Mouse (Mus musculus) thymus, postnatal 0 days (tissue): ENCODE measurements at regions not wholly inside any gene's neighbourhood (a gene's known extent, or its start where the extent isn't known, plus 50 kb on each side); places are given as distances from the start of the nearest gene placed in this dataset.
A peak's percentile ranks its signal among the peaks of the same experiment; 100 is the strongest.

Experiments
- DNase-seq: peaks from one replicate; pipeline ENCODE4 v3.0.0-alpha.2; 2015; ENCODE audit warnings: low spot score

DNA sequence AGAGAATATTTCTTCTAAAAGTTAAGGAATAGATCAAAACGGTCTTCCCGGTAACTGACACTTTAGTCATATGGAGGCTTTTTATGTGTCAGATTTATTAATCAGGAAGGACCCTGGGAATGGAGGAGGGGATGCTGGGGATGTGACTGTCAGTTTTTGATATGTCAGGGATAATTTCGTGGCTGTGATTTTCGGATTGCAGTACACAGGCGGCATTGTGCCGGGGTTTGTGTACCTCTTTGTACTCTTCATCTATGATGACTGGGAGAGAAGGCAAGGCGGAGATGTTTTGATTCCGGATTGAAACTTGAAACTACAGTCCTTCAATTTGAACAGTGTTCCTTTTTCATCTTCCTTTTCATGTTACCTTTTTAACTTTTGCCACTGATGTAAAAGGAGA, 344.2 kb downstream of the Mdfic start:
- no peak for DNase-seq

DNA sequence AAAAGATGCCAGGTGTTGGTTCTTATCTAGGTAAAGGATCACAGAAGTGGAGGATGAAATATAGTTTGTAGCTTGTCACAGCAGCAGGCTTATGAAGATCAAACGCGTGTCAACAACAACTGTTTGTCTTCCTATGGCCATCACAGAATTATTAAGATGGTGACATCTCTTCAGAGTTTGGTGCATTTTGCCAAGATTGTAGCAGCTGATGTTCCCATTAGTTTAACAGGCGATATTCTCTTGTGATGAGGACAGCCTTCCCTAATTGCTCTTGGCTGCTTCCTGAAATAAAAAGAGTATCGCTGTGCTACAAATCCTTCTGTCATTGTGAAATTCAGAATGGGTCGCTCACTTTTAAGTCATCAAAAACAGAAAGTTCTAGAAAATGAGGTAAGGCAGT, 344.7 kb downstream of the Mdfic start:
- no peak for DNase-seq

DNA sequence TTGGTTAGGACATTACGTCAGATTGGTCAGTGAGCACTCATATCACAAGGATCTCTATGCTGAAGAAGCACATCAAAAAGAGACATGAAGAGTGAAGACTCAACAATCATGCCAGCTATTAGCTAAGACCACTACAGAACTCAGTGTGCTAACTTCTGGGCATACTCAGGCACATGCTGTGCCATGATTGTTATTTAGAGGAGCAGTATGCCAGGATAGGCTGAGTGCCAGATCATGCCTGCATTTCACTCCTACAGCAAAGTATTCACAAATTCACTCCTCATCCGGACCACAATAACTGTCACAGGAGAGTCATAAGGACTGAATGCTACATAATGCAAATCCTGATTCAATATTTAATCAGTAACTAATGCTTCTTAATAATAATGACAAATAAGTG, 355.8 kb downstream of the Mdfic start:
- DNase-seq, result no peak

DNA sequence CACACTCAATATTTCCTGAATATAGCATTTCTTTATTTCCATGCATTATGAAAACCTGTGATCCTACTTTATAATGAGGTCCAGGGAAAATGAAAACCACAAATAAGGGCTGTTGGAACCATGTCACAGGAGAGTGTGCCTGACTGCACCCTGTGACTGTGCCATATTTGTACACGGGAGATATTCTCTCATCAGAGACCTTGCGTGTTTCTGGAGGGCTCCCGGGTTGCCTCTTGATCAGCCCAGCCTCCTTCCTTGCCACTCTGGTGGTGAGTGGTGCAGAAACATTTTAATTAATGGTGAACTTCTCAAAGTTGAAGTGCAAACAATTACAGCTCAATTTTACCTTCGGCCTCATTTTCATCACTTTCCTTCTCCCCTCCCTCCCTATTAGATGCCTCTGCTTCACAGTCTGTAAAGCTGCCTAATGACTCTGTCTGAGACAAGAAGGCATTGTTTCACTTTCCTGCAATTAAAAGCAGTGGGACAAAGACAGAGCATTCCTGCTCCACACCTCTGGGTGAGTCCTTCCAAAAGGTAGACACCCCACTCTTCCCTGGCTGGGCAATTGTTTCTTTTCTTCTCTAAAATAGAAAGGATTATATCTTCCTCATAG, 356.8 kb downstream of the Mdfic start:
- no peak for DNase-seq

DNA sequence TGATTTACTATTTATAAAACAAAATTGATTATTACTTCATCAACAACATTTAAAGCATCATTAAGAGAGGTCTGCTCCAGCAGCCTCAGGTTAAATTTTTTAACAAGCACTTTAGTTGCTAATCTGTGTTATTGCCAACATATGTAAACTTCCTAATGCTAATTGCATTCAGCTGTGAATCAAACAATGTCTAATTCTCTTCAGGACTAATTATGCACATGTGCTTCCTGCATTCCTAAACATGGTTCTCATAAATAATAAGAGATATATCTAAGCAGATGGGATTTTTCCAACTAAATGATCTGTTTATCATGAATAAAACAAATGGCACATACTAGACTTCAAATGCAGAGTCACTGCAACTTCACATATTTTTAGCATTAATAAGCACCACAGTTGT, 357.5 kb downstream of the Mdfic start:
- no peak for DNase-seq

DNA sequence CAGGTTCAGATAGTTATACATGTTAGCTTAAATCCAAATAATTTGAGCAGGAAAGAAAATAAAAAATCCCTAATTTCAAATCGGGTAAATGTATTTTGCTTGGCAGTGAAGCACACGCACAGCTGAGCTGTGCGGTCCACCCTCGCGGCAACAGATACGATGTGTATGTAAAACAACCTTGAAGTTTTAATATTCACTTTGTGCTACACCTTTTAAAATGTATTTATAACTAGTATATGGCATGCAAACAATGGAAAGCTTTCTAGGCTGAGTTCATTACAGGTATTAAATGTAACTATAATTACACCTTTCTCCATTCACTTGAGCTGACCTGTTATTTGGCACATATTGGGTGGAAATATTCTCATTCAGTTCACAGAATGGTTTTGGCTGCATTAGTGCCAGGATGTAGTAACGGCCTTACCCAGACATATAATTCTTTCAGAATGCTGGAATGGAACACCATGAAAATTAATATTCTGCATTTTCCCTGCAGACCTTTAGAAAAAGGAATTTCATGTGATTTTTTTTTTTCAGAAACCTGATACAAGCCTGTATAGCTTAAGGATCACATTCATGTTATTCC, 366.6 kb downstream of the Mdfic start:
- DNase-seq, result no peak

DNA sequence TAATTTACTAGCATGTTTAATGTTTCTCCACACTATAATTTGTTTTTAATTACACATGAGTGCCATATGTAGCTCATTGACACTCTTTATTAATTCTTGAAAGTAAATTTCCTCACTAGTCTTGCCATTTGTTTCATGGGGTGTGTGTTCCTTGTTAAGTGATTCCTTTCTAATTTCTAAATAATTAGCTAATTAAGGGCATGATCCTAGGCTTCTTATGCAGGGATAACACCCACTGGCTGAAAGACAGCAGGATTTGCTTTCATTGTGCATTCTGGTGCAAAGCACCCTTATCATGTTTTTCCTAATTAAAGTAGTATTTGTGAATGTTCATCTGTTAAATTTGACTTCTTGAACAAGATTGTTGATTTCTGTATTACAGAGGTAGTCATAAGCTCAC, 378.3 kb downstream of the Mdfic start:
- no peak for DNase-seq

DNA sequence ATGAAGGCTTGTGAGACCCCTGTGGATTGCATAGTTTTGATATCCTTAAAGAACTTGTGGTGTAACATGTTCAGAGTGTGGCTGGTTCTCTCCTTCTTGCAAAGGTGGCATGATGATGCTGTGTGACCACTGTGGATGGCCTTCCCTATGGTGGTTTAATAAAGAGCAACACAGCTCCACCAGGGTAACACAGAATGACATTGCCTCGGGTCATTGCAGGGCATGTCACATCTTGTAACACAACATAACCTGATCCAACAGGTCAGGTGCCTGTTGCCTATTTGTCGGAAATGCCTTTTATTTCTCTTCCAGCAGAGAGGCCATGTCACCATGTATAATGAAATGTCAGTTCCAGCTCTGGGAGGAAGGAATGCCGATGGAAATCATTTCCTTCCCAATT, 420.5 kb downstream of the Mdfic start:
- no peak for DNase-seq

DNA sequence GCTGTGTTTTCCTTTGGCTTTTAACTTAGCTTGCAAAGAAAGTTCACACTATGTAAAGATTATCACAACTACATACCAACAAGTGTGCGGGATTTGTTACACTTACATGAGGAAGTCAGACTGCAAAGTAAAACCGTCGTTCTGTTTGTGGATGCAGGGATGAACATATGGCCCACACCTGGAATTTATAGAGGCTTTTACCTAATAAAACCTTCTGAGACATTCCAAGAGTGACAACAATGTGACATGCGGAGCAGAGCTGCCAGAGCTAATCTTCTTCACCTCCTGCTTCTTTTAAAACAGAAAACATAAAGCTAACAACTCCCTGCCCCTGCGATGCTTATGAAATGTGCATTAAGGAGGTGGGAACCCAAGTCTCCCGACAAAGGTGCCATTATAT, 424.1 kb downstream of the Mdfic start:
- DNase-seq, result no peak

DNA sequence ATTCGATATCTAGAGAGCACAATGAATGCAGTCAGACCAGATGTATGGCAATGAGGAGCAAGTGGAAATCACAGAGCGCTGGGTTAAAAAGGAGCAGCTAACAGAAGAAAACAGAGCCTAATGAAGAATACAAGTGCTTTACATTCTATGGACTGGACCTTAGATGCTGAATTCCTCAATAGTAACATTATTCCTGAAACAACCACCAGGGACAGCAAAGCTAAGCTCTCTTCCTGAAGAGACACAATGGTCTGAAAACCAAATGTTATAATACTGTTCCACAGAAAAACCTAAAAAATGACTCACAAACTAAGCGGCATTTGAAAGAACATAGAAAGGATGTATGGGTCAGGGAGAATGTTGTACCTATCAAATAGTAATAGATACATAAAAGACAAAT, 430.1 kb downstream of the Mdfic start:
- DNase-seq, result no peak

DNA sequence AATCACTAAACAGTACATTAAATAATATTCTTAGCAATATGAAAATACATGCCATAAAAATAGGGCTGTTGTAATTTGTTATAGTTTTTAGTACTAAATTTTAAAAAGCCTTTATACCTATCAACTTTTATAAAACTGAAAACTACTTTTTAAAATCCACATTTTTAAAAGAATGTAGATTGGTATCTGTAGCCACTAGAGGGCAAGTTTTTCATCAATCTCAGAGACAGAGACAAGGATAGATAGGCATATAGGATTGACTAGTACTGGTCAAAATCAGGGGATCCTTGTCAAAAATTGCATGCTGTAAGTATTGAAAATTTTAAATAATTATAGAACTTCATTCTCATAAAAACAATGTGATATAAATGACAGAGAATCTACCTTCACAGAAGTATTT, 431.0 kb downstream of the Mdfic start:
- no peak for DNase-seq

DNA sequence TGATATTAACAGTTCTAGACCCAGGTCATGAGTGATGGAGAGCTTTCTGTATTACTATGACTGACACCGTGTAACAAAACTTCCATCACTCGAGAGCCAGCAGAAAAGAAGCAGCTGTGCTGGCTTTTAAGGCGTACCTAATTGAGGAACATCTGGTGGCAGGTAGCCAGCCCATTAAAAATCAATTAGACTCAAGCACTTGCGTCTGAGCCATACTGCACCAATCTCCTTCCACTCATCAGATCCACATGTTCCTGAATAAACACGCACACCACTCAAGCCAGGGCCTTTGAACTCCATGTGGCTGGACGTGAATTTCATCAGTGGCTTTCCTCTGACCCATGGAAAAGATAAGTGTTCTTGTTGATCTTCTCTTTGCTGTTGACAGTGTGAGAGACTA, 432.2 kb downstream of the Mdfic start:
- no peak for DNase-seq

DNA sequence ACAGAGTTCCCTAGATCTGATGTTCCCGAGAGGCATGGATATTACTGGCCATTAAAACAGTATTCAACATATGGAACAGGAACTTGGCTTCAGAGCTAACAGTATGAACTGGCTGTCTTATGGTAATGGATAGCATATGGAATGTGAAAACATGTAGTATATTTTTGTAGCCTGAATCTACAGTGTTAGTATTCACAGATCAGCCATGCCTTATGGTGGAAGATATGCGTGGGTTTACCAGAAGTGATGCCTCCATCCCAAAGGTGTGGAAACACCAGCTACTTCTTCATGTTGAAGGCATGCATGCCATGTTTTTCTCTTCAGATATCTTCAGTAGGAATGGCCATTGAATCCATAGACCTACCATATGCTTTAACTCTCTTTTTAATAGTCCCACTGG, 444.6 kb downstream of the Mdfic start:
- DNase-seq, result no peak

DNA sequence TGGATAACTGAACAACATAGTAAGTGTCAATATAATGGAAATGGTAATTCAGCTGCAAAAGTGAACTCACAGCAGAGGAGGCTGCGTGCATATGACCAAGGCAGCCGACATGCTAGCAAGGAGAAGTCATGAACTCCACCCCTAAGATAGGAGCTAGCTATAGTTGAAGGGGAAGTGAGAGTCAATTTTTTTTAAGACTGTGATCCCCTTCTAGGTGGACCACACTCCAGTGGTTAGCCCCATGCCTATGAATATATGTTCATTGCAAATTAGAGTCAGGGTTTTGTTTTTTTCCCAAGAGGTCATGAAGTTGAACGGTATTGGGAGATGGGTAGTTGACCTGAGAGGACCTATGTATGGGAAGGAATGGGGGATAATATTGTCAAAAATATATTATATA, 451.4 kb downstream of the Mdfic start:
- no peak for DNase-seq

DNA sequence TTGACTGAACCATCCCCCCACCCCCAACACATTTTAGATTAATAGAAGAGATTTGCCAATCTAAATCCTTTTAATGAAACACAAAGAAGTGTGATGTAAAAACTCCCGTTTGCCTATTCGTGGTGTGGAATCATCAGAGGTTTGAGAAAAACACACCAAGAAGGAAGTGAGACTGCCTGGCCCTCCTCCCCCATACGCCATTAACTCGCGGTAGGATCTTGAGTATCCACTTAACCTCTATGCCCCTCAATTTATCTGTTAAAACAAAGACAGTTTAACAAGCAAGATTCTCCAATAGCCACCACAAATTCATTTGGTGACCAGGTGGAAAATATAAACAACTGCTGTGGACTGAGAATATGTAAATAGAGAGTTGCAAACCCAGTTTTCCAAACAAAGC, 456.9 kb downstream of the Mdfic start:
- DNase-seq, result no peak

DNA sequence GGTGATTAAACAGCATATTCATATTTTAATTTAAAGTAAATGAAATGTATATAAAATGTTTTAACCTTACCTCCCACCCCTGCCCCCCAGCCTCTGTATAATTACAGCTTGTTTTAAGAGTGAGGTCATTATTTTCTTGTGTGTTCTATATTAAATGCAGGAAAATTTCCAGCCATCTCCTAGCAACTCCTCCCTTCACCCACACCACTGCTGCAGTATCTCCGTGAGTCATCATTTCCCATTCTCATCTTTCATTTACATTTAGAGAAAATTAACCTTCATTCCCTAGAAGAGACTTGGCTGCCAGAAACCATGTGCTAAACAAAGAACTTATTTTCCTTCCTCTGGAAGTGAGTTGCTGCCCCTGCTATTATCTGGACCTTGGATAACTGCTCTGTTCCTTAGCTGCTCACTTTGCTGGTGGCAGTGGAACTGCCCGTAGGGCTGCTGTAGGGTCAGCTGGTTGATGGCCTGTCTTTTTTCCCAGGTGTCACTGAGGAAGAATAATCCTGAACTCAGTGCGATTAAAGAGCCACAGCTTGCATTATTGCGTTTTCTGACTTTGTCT, 467.6 kb downstream of the Mdfic start:
- no peak for DNase-seq

DNA sequence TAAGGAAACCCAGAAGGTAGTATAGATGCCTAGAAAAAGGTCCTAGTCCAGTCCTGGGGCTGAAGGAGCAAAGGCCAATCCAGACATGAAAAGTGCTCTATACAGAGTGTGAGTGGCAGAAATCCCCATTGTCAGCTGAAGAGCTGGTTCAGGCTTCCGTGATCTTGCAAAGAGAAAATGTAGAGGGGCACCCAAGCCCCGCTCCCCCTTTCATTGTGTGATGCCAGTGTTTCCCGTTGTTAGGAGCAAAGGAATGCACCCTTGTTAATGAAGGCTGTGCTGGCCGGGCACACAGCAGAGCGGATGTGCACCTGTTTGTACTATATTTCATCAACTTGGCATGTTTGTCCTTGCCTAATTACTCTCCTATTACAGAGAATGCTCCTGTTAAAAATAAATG, 492.5 kb downstream of the Mdfic start:
- DNase-seq, result no peak

DNA sequence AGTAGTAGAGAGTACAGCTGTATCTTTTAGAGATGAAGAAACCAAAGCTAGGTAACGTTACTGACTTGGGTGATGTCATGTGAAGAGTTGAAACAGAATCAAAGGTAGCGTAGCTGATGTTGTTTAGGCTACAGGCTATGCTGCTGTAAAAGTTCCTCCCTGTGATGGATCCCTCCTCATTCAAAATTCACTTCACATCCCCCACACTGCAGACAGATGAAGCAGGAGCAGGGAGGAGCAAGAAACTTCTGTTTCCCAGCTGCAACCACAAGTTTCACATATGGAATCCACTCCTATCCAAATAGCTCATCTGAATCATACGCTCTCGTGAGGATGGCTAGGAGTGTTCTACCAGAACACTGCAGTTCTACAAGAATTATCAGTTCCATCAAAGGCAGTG, 493.2 kb downstream of the Mdfic start:
- no peak for DNase-seq

DNA sequence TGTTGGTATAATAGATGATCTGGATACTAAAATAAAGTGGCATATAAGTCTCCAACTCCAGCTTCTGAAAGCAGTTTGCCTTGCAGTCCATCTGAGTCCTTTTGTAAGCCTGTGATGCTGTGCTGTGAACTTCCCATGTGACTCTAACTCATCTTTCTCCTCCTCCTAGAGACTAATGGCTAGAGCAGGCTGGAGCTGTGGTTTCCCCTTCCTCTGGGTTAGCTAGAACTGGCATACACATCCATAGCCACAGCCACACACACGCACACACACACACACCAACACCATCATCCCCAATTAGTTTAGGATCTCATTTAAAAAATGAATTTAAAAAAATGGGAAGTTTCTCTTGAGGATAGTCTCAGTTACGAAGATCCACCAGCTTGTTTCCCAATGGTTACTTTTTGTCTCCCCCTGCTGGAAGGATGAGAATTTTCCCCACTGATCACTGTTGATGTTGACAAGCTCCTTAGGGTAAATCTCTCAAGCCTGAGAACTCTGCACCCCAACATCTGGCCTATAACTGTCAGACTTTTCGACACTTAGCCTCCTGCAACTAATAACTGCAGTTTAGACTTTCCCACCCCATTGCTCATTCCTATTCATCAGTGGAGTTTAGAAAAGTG, 500.7 kb downstream of the Mdfic start:
- DNase-seq, result peak; percentile 15
